Mouse (Mus musculus) neural tube, embryonic 13.5 days (tissue): Measurements from ENCODE around the gene Htatip2. TPM values are rescaled to one million over a fixed set of nuclear protein-coding genes. Genes with fewer than 3 reads are reported as not detected.

Source experiments
- ATAC-seq: fragments of 200-750 bp; cut with Nextera tagmentation; 2 replicates; pipeline ENCODE4 v1.8.0; 2017; ENCODE audit warnings: low read depth, mild to moderate bottlenecking, moderate TSS enrichment, moderate library complexity
- H3K27ac ChIP-seq: fragments of 300-500 bp; sonication (generic); replicated peaks from 2 replicates; pipeline ENCODE4 v1.5.1; 2015; ENCODE audit warnings: moderate library complexity, mild to moderate bottlenecking, inconsistent platforms
- H3K27me3 ChIP-seq: fragments of 300-500 bp; sonication (generic); 2 replicates; pipeline ENCODE4 v1.6.1; 2015; ENCODE audit warnings: mild to moderate bottlenecking, inconsistent platforms
- H3K36me3 ChIP-seq: fragments of 300-500 bp; sonication (generic); 2 replicates; pipeline ENCODE4 v1.6.1; 2015; ENCODE audit warnings: mild to moderate bottlenecking, inconsistent platforms
- H3K4me1 ChIP-seq: fragments of 300-500 bp; sonication (generic); replicated peaks from 2 replicates; pipeline ENCODE4 v1.6.1; 2015; ENCODE audit warnings: inconsistent platforms
- H3K4me2 ChIP-seq: fragments of 300-500 bp; sonication (generic); 2 replicates; pipeline ENCODE4 v1.6.1; 2015; ENCODE audit warnings: inconsistent platforms, mild to moderate bottlenecking, moderate library complexity
- H3K4me3 ChIP-seq: fragments of 300-500 bp; sonication (generic); 2 replicates; pipeline ENCODE4 v1.5.1; 2015; ENCODE audit warnings: mild to moderate bottlenecking, inconsistent platforms
- H3K9ac ChIP-seq: fragments of 300-500 bp; sonication (generic); 2 replicates; pipeline ENCODE4 v1.6.1; 2015; ENCODE audit warnings: moderate library complexity, mild to moderate bottlenecking, inconsistent platforms
- H3K9me3 ChIP-seq: fragments of 300-500 bp; sonication (generic); 2 replicates; pipeline ENCODE4 v1.6.1; 2016; ENCODE audit warnings: inconsistent platforms
- WGBS: fragments of 180-500 bp; shearing (Covaris S2); methylation state at CpG from one replicate; pipeline ENCODE4 v1.1.7; 2015; 5-methylcytosine and 5-hydroxymethylcytosine counted together
- polyA plus RNA-seq: library from polyadenylated mRNA; unstranded; fragments of >200 nt; fragmentation: Nextera tagmentation; extraction: Ambion mirVana; gene quantifications from 2 replicates; pipeline ENCODE4 v1.2.1, GENCODE M21; 2015

The Htatip2 gene
- polyA plus RNA-seq, 1 experiment from 2014 or later = 5.0 TPM

DNA sequence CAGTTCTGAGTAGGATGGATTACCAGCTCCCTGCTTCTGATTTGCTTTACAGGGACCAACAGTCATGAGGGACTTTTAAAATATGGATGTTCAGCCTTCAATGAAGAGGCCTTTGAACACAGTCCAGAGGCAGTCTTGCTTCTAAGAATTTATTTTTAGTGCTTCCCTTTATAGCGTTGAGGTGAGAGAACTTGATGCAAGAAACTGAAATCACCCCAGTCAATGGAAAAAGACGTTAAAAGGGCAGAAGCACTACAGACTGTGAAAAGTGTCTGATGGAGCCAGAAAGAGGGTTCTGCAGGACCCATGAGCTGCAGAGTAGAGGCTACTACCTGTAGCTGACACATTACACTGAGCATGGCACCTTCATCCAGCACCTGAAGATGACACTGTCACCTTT lies 63.1 kb downstream of the Htatip2 start:
- Histone ChIP-seq H3K9ac (no peak overlapping the region), H3K27ac (peak overlapping the region; percentile 59; the same call in 1 of the 2 replicates), H3K9me3 (no peaks in the 10 kb centered on the region), H3K36me3 (peaks cover 14% of the 10 kb centered on the region; the same call in 1 of the 2 replicates), H3K4me3 (no peak overlapping the region), H3K4me2 (no peak overlapping the region), H3K27me3 (no peaks in the 10 kb centered on the region), H3K4me1 (peaks cover 26% of the 10 kb centered on the region)
- no peak for ATAC-seq
- 84% methylated on average over 2 of the region's 2 CpGs for WGBS

Other genes with a start within 250 kb of the Htatip2 start
- gene Dbx1, start 122.3 kb upstream of the Htatip2 start, polyA plus RNA-seq = 6.0 and 8.4 TPM in 2 replicates
- gene Prmt3, start 19.2 kb downstream of the Htatip2 start, polyA plus RNA-seq = 48.2 and 53.4 TPM in 2 replicates
- 14.3 and 14.4 TPM in 2 replicates for gene Slc6a5, start 151.0 kb downstream of the Htatip2 start, polyA plus RNA-seq
- gene Nell1, start 215.7 kb downstream of the Htatip2 start, polyA plus RNA-seq = 21.2 and 23.5 TPM in 2 replicates